Mouse (Mus musculus) CH12.LX (cell line): Measurements from ENCODE around the gene Acadvl. TPM values are rescaled to one million over a fixed set of nuclear protein-coding genes. Genes with fewer than 3 reads are reported as not detected.

Source experiments
- DNase-seq: peaks from one replicate; pipeline ENCODE4 v3.0.0-alpha.2; 2013; ENCODE audit errors: extremely low read depth
- H3K27ac ChIP-seq: 2 replicates; pipeline ENCODE4 v1.5.1; 2012; ENCODE audit warnings: low read depth, mild to moderate bottlenecking, control low read depth, moderate library complexity; ENCODE audit not compliant: insufficient read depth
- H3K27me3 ChIP-seq: replicated peaks from 2 replicates; pipeline ENCODE3; 2012; ENCODE audit warnings: inconsistent platforms
- H3K36me3 ChIP-seq, 2 experiments: replicated peaks in 1 of 2; 2 replicates each; pipeline versions ENCODE3 to v1.6.1; 2012; ENCODE audit warnings: inconsistent platforms in 1 of 2, low read length in 1 of 2, mild to moderate bottlenecking in 1 of 2, mixed read lengths in 1 of 2, moderate library complexity in 1 of 2; ENCODE audit not compliant: control insufficient read depth in 1 of 2, insufficient read depth in 1 of 2
- H3K4me1 ChIP-seq, 2 experiments: 2 replicates each; pipeline ENCODE4 v1.6.1; 2012; ENCODE audit warnings: inconsistent platforms in 1 of 2, moderate library complexity in 1 of 2; ENCODE audit not compliant: insufficient read depth in 2 of 2, control insufficient read depth in 1 of 2
- H3K4me2 ChIP-seq: 2 replicates; pipeline ENCODE4 v1.6.1; 2012; ENCODE audit warnings: low read depth, mild to moderate bottlenecking, control low read depth; ENCODE audit not compliant: poor library complexity, insufficient read depth, severe bottlenecking
- H3K4me3 ChIP-seq, 3 experiments: fragments of 150-350 bp in 1 of 3; sonication (generic) in 1 of 3; replicated peaks in 1 of 3; 2 replicates each; pipeline versions ENCODE3 to v1.5.1; 2011 to 2012; ENCODE audit warnings: low read depth in 2 of 3, low read length in 2 of 3, mild to moderate bottlenecking in 2 of 3, moderate library complexity in 2 of 3, control low read depth in 1 of 3, improper control_type of control experiment in 1 of 3, inconsistent platforms in 1 of 3, mixed read lengths in 1 of 3; ENCODE audit not compliant: poor library complexity in 1 of 3
- H3K79me2 ChIP-seq: replicated peaks from 2 replicates; pipeline ENCODE4 v1.6.1; 2012; ENCODE audit warnings: mild to moderate bottlenecking, moderate library complexity; ENCODE audit not compliant: control insufficient read depth, poor library complexity, insufficient read depth, severe bottlenecking; ENCODE audit errors: extremely low read depth
- H3K9ac ChIP-seq: 2 replicates; pipeline ENCODE4 v1.6.1; 2012; ENCODE audit warnings: low read depth, mild to moderate bottlenecking, control low read depth, moderate library complexity; ENCODE audit not compliant: insufficient read depth
- H3K9me3 ChIP-seq: replicated peaks from 2 replicates; pipeline ENCODE3; 2012; ENCODE audit warnings: low read length, inconsistent platforms, mixed read lengths
- BHLHE40 ChIP-seq: IDR thresholded peaks from 2 replicates; pipeline ENCODE4 v1.6.1; 2011; ENCODE audit warnings: mild to moderate bottlenecking, low read depth, low read length, improper control_type of control experiment
- CTCF ChIP-seq, 2 experiments: IDR thresholded peaks in 1 of 2; conservative IDR thresholded peaks in 1 of 2; 2 replicates each; pipeline ENCODE4 v1.5.1; 2011 to 2012; ENCODE audit warnings: low read depth in 2 of 2, low read length in 2 of 2, improper control_type of control experiment in 1 of 2, inconsistent platforms in 1 of 2, mild to moderate bottlenecking in 1 of 2, moderate library complexity in 1 of 2
- E2F4 ChIP-seq: IDR thresholded peaks from 2 replicates; pipeline ENCODE4 v1.6.1; 2011; ENCODE audit warnings: low read depth, low read length, improper control_type of control experiment; ENCODE audit not compliant: insufficient replicate concordance
- ELF1 ChIP-seq: IDR thresholded peaks from 2 replicates; pipeline ENCODE4 v1.6.1; 2014; ENCODE audit warnings: low read depth, mild to moderate bottlenecking, inconsistent platforms, low read length, improper control_type of control experiment
- ETS1 ChIP-seq: conservative IDR thresholded peaks from 2 replicates; pipeline ENCODE4 v1.6.1; 2012; ENCODE audit warnings: low read depth, mild to moderate bottlenecking, inconsistent platforms, low read length, improper control_type of control experiment, moderate library complexity
- GABPA ChIP-seq: IDR thresholded peaks from 2 replicates; pipeline ENCODE4 v1.6.1; 2012; ENCODE audit warnings: low read depth, low read length, improper control_type of control experiment, inconsistent platforms; ENCODE audit not compliant: insufficient replicate concordance
- IRF4 ChIP-seq: IDR thresholded peaks from 2 replicates; pipeline ENCODE4 v1.6.1; 2014; ENCODE audit warnings: low read depth, mild to moderate bottlenecking, inconsistent platforms, low read length, improper control_type of control experiment
- JUN ChIP-seq: IDR thresholded peaks from 2 replicates; pipeline ENCODE4 v1.6.1; 2011; ENCODE audit warnings: low read depth, mild to moderate bottlenecking, low read length, improper control_type of control experiment, moderate library complexity; ENCODE audit not compliant: insufficient read depth
- JUND ChIP-seq: conservative IDR thresholded peaks from 2 replicates; pipeline ENCODE4 v1.6.1; 2011; ENCODE audit warnings: low read depth, low read length, improper control_type of control experiment
- KAT2A ChIP-seq: IDR thresholded peaks from 2 replicates; pipeline ENCODE4 v1.6.1; 2012; ENCODE audit warnings: low read length, improper control_type of control experiment, inconsistent platforms; ENCODE audit not compliant: insufficient replicate concordance
- MAZ ChIP-seq: IDR thresholded peaks from 2 replicates; pipeline ENCODE4 v1.6.1; 2012; ENCODE audit warnings: low read depth, mild to moderate bottlenecking, inconsistent platforms, low read length, improper control_type of control experiment, moderate library complexity
- PAX5 ChIP-seq: IDR thresholded peaks from 2 replicates; pipeline ENCODE4 v1.6.1; 2012; ENCODE audit warnings: low read length, inconsistent platforms, mixed read lengths
- POLR2AphosphoS2 ChIP-seq: IDR thresholded peaks from 2 replicates; pipeline ENCODE4 v1.6.1; 2011; ENCODE audit warnings: low read depth, low read length, improper control_type of control experiment
- RAD21 ChIP-seq: IDR thresholded peaks from 2 replicates; pipeline ENCODE4 v1.6.1; 2011; ENCODE audit warnings: low read depth, mild to moderate bottlenecking, low read length, improper control_type of control experiment, moderate library complexity
- RCOR1 ChIP-seq: conservative IDR thresholded peaks from 2 replicates; pipeline ENCODE4 v1.6.1; 2012; ENCODE audit warnings: low read depth, mild to moderate bottlenecking, inconsistent platforms, low read length, improper control_type of control experiment
- SIN3A ChIP-seq: IDR thresholded peaks from 2 replicates; pipeline ENCODE4 v1.6.1; 2012; ENCODE audit warnings: low read length, improper control_type of control experiment, inconsistent platforms
- SMC3 ChIP-seq: IDR thresholded peaks from 2 replicates; pipeline ENCODE4 v1.6.1; 2011; ENCODE audit warnings: low read depth, low read length, improper control_type of control experiment
- UBTF ChIP-seq: IDR thresholded peaks from 2 replicates; pipeline ENCODE4 v1.6.1; 2012; ENCODE audit warnings: low read depth, mild to moderate bottlenecking, inconsistent platforms, low read length, improper control_type of control experiment, moderate library complexity
- USF1 ChIP-seq: IDR thresholded peaks from 2 replicates; pipeline ENCODE4 v1.6.1; 2014; ENCODE audit warnings: low read depth, mild to moderate bottlenecking, inconsistent platforms, low read length, improper control_type of control experiment
- USF2 ChIP-seq: conservative IDR thresholded peaks from 2 replicates; pipeline ENCODE4 v1.6.1; 2011; ENCODE audit warnings: low read depth, low read length, improper control_type of control experiment
- ZC3H11A ChIP-seq: IDR thresholded peaks from 2 replicates; pipeline ENCODE4 v1.6.1; 2012; ENCODE audit warnings: low read depth, mild to moderate bottlenecking, inconsistent platforms, low read length, improper control_type of control experiment
- ZMIZ1 ChIP-seq: IDR thresholded peaks from 2 replicates; pipeline ENCODE4 v1.6.1; 2012; ENCODE audit warnings: low read depth, mild to moderate bottlenecking, inconsistent platforms, low read length, improper control_type of control experiment
- dilution Hi-C: fragments of 300-500 bp; cut with MboI; formaldehyde crosslinking; loops from 2 replicates; pipeline ENCODE4 v1.14.3; 2020; ENCODE audit warnings: low sequenced_read_pairs; ENCODE audit not compliant: extremely low pct_unique_long_range_greater_than_20kb, extremely low pct_ligation_motif_present
- in situ Hi-C: fragments of 300-500 bp; cut with MboI; formaldehyde crosslinking; loops from 3 replicates; pipeline ENCODE4 v1.14.3; 2019; ENCODE audit warnings: low sequenced_read_pairs, low pct_ligation_motif_present, low pct_unique_long_range_greater_than_20kb, mixed read lengths
- polyA plus RNA-seq: library from polyadenylated mRNA; unstranded; fragments of >175 nt; gene quantifications from 2 replicates; pipeline ENCODE4 v1.2.1, GENCODE M21; 2012; ENCODE audit warnings: low read depth; ENCODE audit not compliant: insufficient read length
- total RNA-seq, 2 experiments: library from RNA; depleted of rRNA; stranded (reverse); fragments of 300-350 nt in 1 of 2; fragments of >200 nt in 1 of 2; gene quantifications; 2 replicates each; pipeline ENCODE4 v1.2.3; 2012 to 2014

Gene Acadvl
- total and polyA plus RNA-seq, 3 experiments = 76.9 to 148 (median 81.8) TPM

DNA sequence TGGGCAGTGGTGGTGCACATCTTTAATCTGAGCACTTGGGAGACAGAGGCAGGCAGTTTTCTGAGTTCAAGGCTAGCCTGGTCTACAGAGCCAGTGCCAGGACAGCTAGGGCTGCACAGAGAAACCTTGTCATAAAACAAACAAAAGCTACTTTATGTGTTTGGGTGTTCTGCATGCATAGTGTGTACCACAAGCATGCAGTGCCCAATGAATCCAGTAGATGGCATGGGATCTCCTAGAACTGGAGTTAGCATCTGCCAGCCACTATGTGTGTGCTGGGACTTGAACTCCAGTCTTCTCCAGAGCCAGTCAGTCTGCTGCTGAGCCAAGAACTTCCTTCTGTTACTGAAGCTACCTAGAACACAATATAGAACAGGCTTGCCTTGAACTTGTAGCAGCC lies 13.3 kb downstream of the Acadvl start:
- peaks cover 12 to 63% of the 10 kb centered on the region in 2 experiments for H3K4me1 ChIP-seq
- peaks cover 46 to 78% of the 10 kb centered on the region in 2 experiments for H3K36me3 ChIP-seq
- H3K9ac ChIP-seq = no peak overlapping the region
- TF ChIP-seq SMC3 (peak; percentile 33), CTCF (conservative IDR thresholded peaks at IDR 0.05 in 1 of 2, IDR thresholded peaks at IDR 0.05 in 1 of 2; ENCODE audit: low read depth in 2 of 2, low read length in 2 of 2) (peak; percentile 73 to 75), RAD21 (peak; percentile 63), JUND (no peak), E2F4 (no peak)
- peak; percentile 84 for DNase-seq
- H3K27me3 ChIP-seq = no peaks in the 10 kb centered on the region
- H3K4me3 ChIP-seq = no peak overlapping the region
- H3K79me2 ChIP-seq = peaks cover 39% of the 10 kb centered on the region
- H3K9me3 ChIP-seq = no peaks in the 10 kb centered on the region
- no peak overlapping the region for H3K27ac ChIP-seq
- dilution Hi-C loops = no loop called here
- in situ Hi-C loops = loop anchor here (25.0 kb wide), 1 partner anchor 915 kb away; the partner anchor contains the start of genes Per1 and Vamp2
- 0 out of 2 replicates have a peak overlapping the region, but pooled peaks have one; percentile 72 for H3K4me2 ChIP-seq

- Histone ChIP-seq H3K9ac (peak overlapping the region; percentile 57), H3K79me2 (peaks cover 46% of the 10 kb centered on the region), H3K27ac (peak overlapping the region; percentile 84), H3K27me3 (no peaks in the 10 kb centered on the region), H3K4me1 (peaks cover 12 to 63% of the 10 kb centered on the region in 2 experiments), H3K4me3 (peak overlapping the region; percentile 62 to 96 (median 86)), H3K36me3 (peaks cover 39 to 71% of the 10 kb centered on the region in 2 experiments), H3K4me2 (peak overlapping the region; percentile 72), H3K9me3 (no peaks in the 10 kb centered on the region)
- TF ChIP-seq ZC3H11A = no peak
- TF ChIP-seq JUND = no peak
- no peak for TF ChIP-seq POLR2AphosphoS2
- no peak for TF ChIP-seq PAX5
- no peak for TF ChIP-seq SMC3
- no peak for TF ChIP-seq BHLHE40
- dilution Hi-C loops (no loop called here), in situ Hi-C loops (loop anchor here (25.0 kb wide), 1 partner anchor 914 kb away; the partner anchor contains the start of genes Per1 and Vamp2)
- DNase-seq = no peak
Measured at GRCm38 (mm10) chr11:70001159-70001558, 14.1 kb downstream of the Acadvl start.

DNA sequence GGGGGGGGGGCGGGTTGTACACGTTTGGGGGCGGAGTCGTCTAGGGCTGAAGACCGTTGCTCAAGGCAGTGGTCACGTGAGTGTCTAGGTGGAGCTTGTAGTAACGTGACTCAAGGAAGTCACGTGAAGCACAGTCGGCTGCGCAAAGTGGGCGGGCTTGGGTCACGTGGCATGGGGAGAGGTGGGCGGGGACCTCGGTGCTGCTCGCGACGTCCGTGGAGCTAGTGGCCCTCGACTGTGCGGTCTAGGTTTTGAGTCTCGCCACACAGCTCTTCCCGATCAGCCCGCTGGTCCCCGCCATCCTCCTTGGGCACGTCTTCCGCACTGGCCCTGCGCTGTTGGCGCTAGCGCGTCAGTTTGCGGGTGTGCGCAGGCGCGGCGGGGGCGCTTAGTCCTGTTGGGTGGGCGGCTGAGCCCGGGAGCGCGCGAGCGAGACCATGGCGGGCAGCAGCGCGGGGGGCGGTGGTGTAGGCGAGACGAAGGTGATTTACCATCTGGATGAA lies 14.8 kb downstream of the Acadvl start, which contains the start of gene Dvl2:
Gene Dvl2, plus strand, starts transcription at position 200 of the 503 bp plus-strand sequence.
- Histone ChIP-seq H3K27me3 (no peaks in the 10 kb centered on the region), H3K36me3 (peaks cover 33 to 64% of the 10 kb centered on the region in 2 experiments), H3K27ac (peak within 1 kb of the TSS; percentile 84), H3K4me3 (peak within 1 kb of the TSS; percentile 62 to 96 (median 86)), H3K4me2 (peak within 1 kb of the TSS; percentile 72), H3K9me3 (no peaks in the 10 kb centered on the region), H3K4me1 (peaks cover 12 to 62% of the 10 kb centered on the region in 2 experiments), H3K79me2 (peaks cover 52% of the 10 kb centered on the region), H3K9ac (peak within 1 kb of the TSS; percentile 57)
- dilution Hi-C loops = no loop called here
- in situ Hi-C loops = loop anchor here (25.0 kb wide), 1 partner anchor 913 kb away; the partner anchor contains the start of genes Per1 and Vamp2
- peak; percentile 98 for DNase-seq
- TF ChIP-seq ZC3H11A (no peak), GABPA (no peak), USF2 (peak; percentile 100), ETS1 (peak; percentile 85), ZMIZ1 (peak; percentile 71), ELF1 (peak; percentile 72), SMC3 (no peak), JUN (no peak), IRF4 (0 out of 2 replicates have a peak, but pooled peaks have one; percentile 44), PAX5 (no peak), SIN3A (peak; percentile 89), RCOR1 (peak; percentile 86; the same call in 1 of the 2 replicates), MAZ (peak; percentile 90), POLR2AphosphoS2 (peak; percentile 97), UBTF (no peak), E2F4 (no peak), USF1 (peak; percentile 99), KAT2A (no peak), BHLHE40 (peak; percentile 100)
